Mouse (Mus musculus) spleen, adult 2 months (tissue): Measurements from ENCODE around the gene Olfr1371.

Experiments used
- CTCF ChIP-seq: fragments of 200-500 bp; IDR thresholded peaks from 2 replicates; pipeline ENCODE4 v1.5.1; 2011; ENCODE audit warnings: mild to moderate bottlenecking, inconsistent platforms; ENCODE audit not compliant: insufficient read depth, insufficient read length, insufficient replicate concordance; ENCODE audit errors: extremely low read depth
- POLR2A ChIP-seq: fragments of 200-500 bp; IDR thresholded peaks from 2 replicates; pipeline ENCODE4 v1.6.1; 2011; ENCODE audit warnings: low read depth, low read length, inconsistent platforms

GRCm38 (mm10) chr11:52213887-52214286 lies at the start of gene Olfr1371:
- no peak for TF ChIP-seq POLR2A
- TF ChIP-seq CTCF, result no peak
